In genomic region chr8:13704301-13704700, GRCm38 (mm10) we compare ENCODE assay signal across 14 mouse cellular contexts. TPM values are rescaled to one million over a fixed set of nuclear protein-coding genes. Genes with fewer than 3 reads are reported as not detected.
"Had no signal": no experiment of that assay in that cellular context is flagged by ENCODE, and none has a peak within 500 bp of the region (broad histone marks: within the 10 kb centered on the region; RNA-seq: fewer than 3 reads in every experiment).

No protein-coding gene starts in this region.

- H3K9ac ChIP-seq: liver, embryonic 15.5 days; neural tube, embryonic 13.5 days; stomach, embryonic 15.5 days had no signal

- H3K27ac ChIP-seq: limb, embryonic 10.5 days; liver, embryonic 15.5 days; neural tube, embryonic 13.5 days; stomach, embryonic 15.5 days had no signal

- DNase-seq: kidney, postnatal 10 days; kidney, postnatal 4 days; lung, adult 2 months; lung, postnatal 36 days; midbrain, embryonic 14.5 days; retina, postnatal 1 day; thymus, adult 2 months; thymus, postnatal 25 days had no signal

- H3K4me2 ChIP-seq: liver, embryonic 11.5 days; liver, embryonic 15.5 days; neural tube, embryonic 13.5 days; stomach, embryonic 15.5 days had no signal

- H3K4me3 ChIP-seq: limb, embryonic 10.5 days; liver, embryonic 15.5 days; neural tube, embryonic 13.5 days; stomach, embryonic 15.5 days had no signal

- ATAC-seq: lung, postnatal 0 days had no signal

- H3K36me3 ChIP-seq: limb, embryonic 10.5 days; liver, embryonic 15.5 days; neural tube, embryonic 13.5 days; stomach, embryonic 15.5 days had no signal

- H3K27me3 ChIP-seq: liver, embryonic 15.5 days; neural tube, embryonic 13.5 days; stomach, embryonic 15.5 days had no signal

- H3K9me3 ChIP-seq: limb, embryonic 10.5 days; liver, embryonic 15.5 days; neural tube, embryonic 13.5 days; stomach, embryonic 15.5 days had no signal

RNA-seq across cellular contexts. Expression of gene Cfap97d2, which starts 1.4 kb away (rescaled TPM):
- polyA plus RNA-seq: limb, embryonic 10.5 days; liver, embryonic 11.5 days; liver, embryonic 15.5 days; stomach, embryonic 15.5 days; thymus, adult 2 months had no signal
